Mouse (Mus musculus): Measurements from ENCODE around the gene Fkbp4. TPM values are rescaled to one million over a fixed set of nuclear protein-coding genes. Genes with fewer than 3 reads are reported as not detected.

The Fkbp4 gene
- polyA plus RNA-seq (2012; rRNA removed) (86.7 and 121 TPM in 2 replicates), polyA plus RNA-seq (2014; fragmentation: Nextera tagmentation; extraction: Ambion mirVana) (158 and 179 TPM in 2 replicates)

DNA sequence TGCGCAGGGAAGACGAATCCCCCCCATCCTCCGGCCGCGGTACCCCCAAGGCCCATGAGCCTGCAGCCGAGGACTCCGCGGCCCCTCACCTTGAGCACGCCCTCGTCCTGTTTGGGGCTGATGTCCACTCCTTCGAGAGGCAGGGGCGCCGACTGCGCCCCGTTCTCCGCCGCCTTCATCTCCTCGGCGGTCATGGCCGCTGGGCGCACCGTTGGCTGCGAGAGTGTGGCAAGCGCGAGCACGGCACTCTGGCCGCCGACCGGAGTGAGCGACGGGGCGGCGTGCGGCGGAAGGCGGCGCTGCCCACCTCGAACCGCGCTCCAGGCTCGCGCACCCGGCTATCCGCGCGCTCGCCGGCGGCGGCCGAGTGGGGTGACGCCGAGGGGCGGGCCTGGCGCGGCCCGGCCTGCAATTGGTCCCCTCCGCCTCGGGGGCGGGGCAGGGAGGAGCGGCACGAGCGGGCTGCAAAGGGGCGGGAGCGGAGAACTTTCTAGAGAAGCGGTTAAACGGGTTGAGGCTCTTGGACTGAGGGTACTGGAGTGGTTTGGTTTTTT is at the start of gene Fkbp4:
TSS of gene Fkbp4 (minus strand) at position 361 of the 554 bp plus-strand sequence.
- DNase-seq (ENCODE audit: low read depth in 3 of 3, low spot score in 3 of 3) (peak; percentile 83 to 88 (median 84)), ATAC-seq (ENCODE audit: insufficient read depth) (peak; percentile 93)
- Histone ChIP-seq H3K36me3 (replicated peaks; ENCODE audit: control insufficient read depth, insufficient read depth, low read depth) (peaks cover 22% of the 10 kb centered on the region), H3K9ac (replicated peaks) (peak within 1 kb of the TSS; percentile 91), H3K4me2 (ENCODE audit: low read depth) (peak within 1 kb of the TSS; percentile 99), H3K4me1 (replicated peaks; ENCODE audit: control insufficient read depth in 2 of 2, insufficient read depth in 2 of 2, low read length in 1 of 2) (peaks cover 18 to 21% of the 10 kb centered on the region in 2 experiments; a peak in 3 of 4 replicates), H3K27me3 (ENCODE audit: control insufficient read depth, insufficient read depth, low read length) (no peaks in the 10 kb centered on the region), H3K27ac (peak within 1 kb of the TSS; percentile 65), H3K4me3 (ENCODE audit: insufficient read depth in 1 of 2, low read depth in 2 of 2, low read length in 2 of 2) (peak within 1 kb of the TSS; percentile 70 to 95), H3K9me3 (ENCODE audit: control insufficient read depth, low read length) (no peaks in the 10 kb centered on the region)
- TF ChIP-seq EP300 (IDR thresholded peaks at IDR 0.05; ENCODE audit: low read depth) (no peak), CTCF (IDR thresholded peaks at IDR 0.05; ENCODE audit: low read depth) (no peak; the same call in 1 of the 2 replicates)
- WGBS (ENCODE audit: insufficient replicate concordance), result under 1% methylated on average over 66 of the region's 67 CpGs

DNA sequence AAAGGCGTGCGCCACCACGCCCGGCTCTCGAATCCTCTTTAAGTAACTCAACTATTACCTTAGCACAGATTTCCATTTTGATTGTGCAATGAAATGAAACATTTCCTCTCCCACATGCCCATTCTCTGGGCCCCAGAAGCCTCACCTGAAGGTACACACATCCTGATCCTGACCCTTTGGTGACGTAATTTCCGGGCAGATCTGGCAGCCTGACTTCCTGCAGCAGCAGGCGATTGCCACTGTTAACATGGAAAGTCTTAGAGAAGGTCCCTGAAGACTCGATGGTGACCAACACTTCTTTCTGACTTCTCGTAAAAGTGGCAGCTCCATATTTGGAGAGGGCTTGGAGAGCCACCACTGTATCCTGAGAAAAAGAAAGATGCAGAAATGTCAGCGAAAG is 49.3 kb upstream of the Fkbp4 start:
- H3K4me2 ChIP-seq (ENCODE audit: low read depth), result no peak overlapping the region
- ATAC-seq (ENCODE audit: insufficient read depth), result no peak
- H3K9me3 ChIP-seq (ENCODE audit: control insufficient read depth, low read length), result no peaks in the 10 kb centered on the region
- no peak for DNase-seq (ENCODE audit: low read depth in 3 of 3, low spot score in 3 of 3)
- H3K9ac ChIP-seq (replicated peaks), result no peak overlapping the region
- H3K36me3 ChIP-seq (replicated peaks; ENCODE audit: control insufficient read depth, insufficient read depth, low read depth), result no peaks in the 10 kb centered on the region; the same call in 1 of the 2 replicates
- H3K27ac ChIP-seq, result no peak overlapping the region
- H3K4me1 ChIP-seq (replicated peaks; ENCODE audit: control insufficient read depth in 2 of 2, insufficient read depth in 2 of 2, low read length in 1 of 2), result no peaks in the 10 kb centered on the region
- no peaks in the 10 kb centered on the region for H3K27me3 ChIP-seq (ENCODE audit: control insufficient read depth, insufficient read depth, low read length)
- no peak for TF ChIP-seq CTCF (IDR thresholded peaks at IDR 0.05; ENCODE audit: low read depth)
- no peak for TF ChIP-seq EP300 (IDR thresholded peaks at IDR 0.05; ENCODE audit: low read depth)
- no peak overlapping the region for H3K4me3 ChIP-seq (ENCODE audit: insufficient read depth in 1 of 2, low read depth in 2 of 2, low read length in 2 of 2)
- 68% methylated on average over 11 of the region's 11 CpGs for WGBS (ENCODE audit: insufficient replicate concordance)

DNA sequence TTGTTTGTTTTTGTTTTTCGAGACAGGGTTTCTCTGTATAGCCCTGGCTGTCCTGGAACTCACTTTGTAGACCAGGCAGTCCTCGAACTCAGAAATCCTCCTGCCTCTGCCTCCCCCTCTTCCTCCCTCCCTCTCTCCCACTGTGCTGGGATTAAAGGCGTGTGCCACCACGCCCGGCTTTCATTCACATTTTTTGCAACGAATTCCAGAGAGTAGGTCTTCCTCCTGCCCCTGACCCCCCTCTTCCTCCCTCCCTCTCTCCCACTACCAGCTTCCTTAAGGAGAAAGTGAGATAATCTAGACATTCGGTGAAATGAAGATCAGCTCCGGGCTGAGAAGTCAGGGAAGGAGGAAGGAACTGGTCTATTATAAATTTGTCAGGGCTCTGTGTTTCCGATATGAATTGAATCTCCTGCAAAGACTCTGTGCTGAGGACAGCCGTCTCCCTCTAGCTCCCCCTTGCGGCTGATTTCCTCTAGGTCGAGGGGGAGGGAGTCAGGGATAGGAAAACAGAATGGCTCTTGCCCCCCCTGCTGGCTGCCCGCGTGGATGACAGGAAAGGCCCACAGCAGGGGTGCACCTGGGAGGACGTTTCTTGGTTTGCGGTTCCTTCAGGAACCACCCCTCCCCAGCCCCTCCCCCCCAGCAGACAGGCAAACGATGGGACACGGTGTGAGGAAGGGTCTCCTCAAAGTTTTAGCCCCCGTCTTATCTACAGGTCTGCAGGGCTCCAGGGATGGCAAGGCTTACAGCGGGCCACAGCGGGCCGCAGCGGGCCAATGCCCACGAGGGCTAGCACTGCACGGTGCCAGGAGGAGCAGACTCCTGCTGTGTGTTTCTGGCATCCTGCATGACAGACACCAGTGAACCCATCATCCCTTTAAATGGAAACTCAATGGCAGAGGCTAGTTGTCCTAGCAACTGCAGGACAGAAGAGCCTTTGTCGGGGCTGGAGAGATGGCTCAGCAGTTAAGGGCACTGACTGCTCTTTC is 41.3 kb upstream of the Fkbp4 start:
- H3K4me2 ChIP-seq (ENCODE audit: low read depth), result peak overlapping the region; percentile 39; the same call in 1 of the 2 replicates

DNA sequence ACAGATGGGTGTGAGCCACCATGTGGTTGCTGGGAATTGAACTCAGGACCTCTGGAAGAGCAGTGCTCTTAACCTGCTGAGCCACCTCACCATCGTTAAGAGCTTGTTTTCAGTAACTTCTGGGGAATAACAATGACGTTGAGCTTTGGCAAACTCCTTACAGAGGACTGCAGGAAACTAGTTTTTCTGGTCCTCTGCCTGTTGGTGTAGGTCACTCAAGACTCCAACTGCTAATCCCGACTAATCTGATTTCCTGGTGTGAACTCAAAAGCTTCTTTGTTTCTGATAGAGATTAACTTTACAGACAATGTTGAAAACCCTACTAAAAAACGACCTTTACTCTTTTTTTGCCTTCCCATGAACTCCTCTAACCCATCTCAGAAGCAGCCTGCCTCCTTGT is 39.0 kb upstream of the Fkbp4 start:
- Histone ChIP-seq H3K4me1 (replicated peaks; ENCODE audit: control insufficient read depth in 2 of 2, insufficient read depth in 2 of 2, low read length in 1 of 2) (no peaks in the 10 kb centered on the region), H3K27ac (no peak overlapping the region), H3K9me3 (ENCODE audit: control insufficient read depth, low read length) (no peaks in the 10 kb centered on the region; the same call in 1 of the 2 replicates), H3K27me3 (ENCODE audit: control insufficient read depth, insufficient read depth, low read length) (no peaks in the 10 kb centered on the region), H3K4me2 (ENCODE audit: low read depth) (no peak overlapping the region), H3K4me3 (ENCODE audit: insufficient read depth in 1 of 2, low read depth in 2 of 2, low read length in 2 of 2) (no peak overlapping the region), H3K36me3 (replicated peaks; ENCODE audit: control insufficient read depth, insufficient read depth, low read depth) (no peaks in the 10 kb centered on the region), H3K9ac (replicated peaks) (no peak overlapping the region)
- 22% methylated on average over 4 of the region's 4 CpGs for WGBS (ENCODE audit: insufficient replicate concordance)
- ATAC-seq (ENCODE audit: insufficient read depth) (no peak), DNase-seq (ENCODE audit: low read depth in 3 of 3, low spot score in 3 of 3) (no peak)
- TF ChIP-seq CTCF (IDR thresholded peaks at IDR 0.05; ENCODE audit: low read depth) (no peak), EP300 (IDR thresholded peaks at IDR 0.05; ENCODE audit: low read depth) (no peak)

More for the DNA sequence above, 41.3 kb upstream of the Fkbp4 start:
- no peak overlapping the region for H3K4me3 ChIP-seq (ENCODE audit: insufficient read depth in 1 of 2, low read depth in 2 of 2, low read length in 2 of 2)
- no peaks in the 10 kb centered on the region for H3K36me3 ChIP-seq (replicated peaks; ENCODE audit: control insufficient read depth, insufficient read depth, low read depth)
- WGBS (ENCODE audit: insufficient replicate concordance), result 14% methylated on average over 26 of the region's 26 CpGs
- DNase-seq (ENCODE audit: low read depth in 3 of 3, low spot score in 3 of 3) (peak; percentile 80 to 82 (median 80)), ATAC-seq (ENCODE audit: insufficient read depth) (peak; percentile 79)
- H3K4me1 ChIP-seq (replicated peaks; ENCODE audit: control insufficient read depth in 2 of 2, insufficient read depth in 2 of 2, low read length in 1 of 2), result no peaks in the 10 kb centered on the region
- no peaks in the 10 kb centered on the region; the same call in 1 of the 2 replicates for H3K9me3 ChIP-seq (ENCODE audit: control insufficient read depth, low read length)
- H3K27ac ChIP-seq, result no peak overlapping the region
- TF ChIP-seq CTCF (IDR thresholded peaks at IDR 0.05; ENCODE audit: low read depth) (peak; percentile 99), EP300 (IDR thresholded peaks at IDR 0.05; ENCODE audit: low read depth) (no peak)
- H3K27me3 ChIP-seq (ENCODE audit: control insufficient read depth, insufficient read depth, low read length), result no peaks in the 10 kb centered on the region
- no peak overlapping the region for H3K9ac ChIP-seq (replicated peaks)
